Mouse (Mus musculus): ENCODE measurements around the gene Mlx. TPM values are rescaled to one million over a fixed set of nuclear protein-coding genes. Genes with fewer than 3 reads are reported as not detected.
A peak's percentile ranks its signal among the peaks of the same experiment; 100 is the strongest.

Gene Mlx
- total RNA-seq, 2 experiments from 2014 or later = 17.5 to 17.7 TPM

DNA sequence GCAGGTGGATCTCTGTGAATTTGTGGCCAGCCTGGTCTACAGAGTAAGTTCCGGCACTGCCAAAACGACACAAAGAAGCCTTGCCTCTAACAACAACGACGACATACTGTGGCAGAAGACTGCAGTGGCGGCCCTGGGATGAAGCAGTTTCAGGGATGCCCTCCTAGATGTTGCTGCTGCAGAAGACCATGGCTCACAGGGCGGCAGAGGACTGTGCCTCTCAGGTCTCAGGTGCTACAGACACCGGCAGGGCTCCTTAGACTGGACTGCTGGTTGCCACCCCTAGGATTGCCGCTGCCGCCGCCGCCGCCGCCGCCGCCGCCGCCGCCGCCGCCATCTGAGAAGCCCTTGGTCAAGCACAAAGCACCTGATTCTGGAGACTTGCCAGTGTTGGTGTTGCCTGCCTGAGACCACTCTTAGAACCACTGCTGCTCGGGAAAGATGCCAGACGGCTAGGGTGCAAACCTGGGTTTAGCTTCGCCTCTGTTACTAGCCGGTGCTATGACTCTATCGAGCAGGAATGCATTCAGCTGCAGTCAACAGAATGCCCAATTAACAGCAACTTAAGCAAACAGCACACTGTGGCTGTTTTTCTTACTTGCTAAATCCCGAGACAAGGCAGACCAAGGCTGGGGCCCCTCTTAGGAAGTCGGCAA, 53.2 kb downstream of the Mlx start:
- peak; percentile 63 for DNase-seq

DNA sequence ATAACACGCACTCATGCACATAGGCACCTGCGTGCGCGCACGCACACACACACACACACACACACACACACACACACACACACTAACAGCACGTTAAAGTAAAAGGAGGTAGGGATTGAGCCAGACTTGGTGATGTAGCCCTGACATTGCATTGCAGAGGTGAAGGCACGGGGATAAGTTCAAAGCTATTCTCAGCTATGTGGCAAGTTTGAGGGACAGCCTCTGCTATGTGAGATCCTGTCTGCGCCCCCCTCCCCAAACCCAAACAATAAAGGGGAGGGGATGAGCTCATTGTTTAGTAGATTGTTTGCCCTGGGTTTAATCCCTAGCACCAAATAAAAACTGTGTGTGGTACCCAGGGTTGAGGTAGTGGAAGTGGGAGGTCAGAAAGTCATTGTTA, 54.0 kb downstream of the Mlx start:
- DNase-seq = no peak

Small RNAs within 50 kb of the gene (microRNA-seq; reads per million reads assigned to microRNA genes)
- 0 reads per million in 2 experiments for gene Gm27626

Other genes with a start within 250 kb of the Mlx start
- 10 to 100 TPM; 45.4 to 52.4 TPM for gene Stat5b, start 236.6 kb upstream of the Mlx start, total RNA-seq (2021)
- 10 to 100 TPM; 15.7 to 17.4 TPM for gene Stat5a, start 227.9 kb upstream of the Mlx start, total RNA-seq (2021)
- 100 to 1,000 TPM; 111 to 115 TPM for gene Stat3, start 147.7 kb upstream of the Mlx start, total RNA-seq (2021)
- gene Cavin1, start 116.4 kb upstream of the Mlx start, total RNA-seq (2021) = 100 to 1,000 TPM; 479 to 498 TPM
- gene Atp6v0a1, start 77.8 kb upstream of the Mlx start, total RNA-seq (2021) = 100 to 1,000 TPM; 112 to 115 TPM
- gene Naglu, start 17.3 kb upstream of the Mlx start, total RNA-seq (2021) = 10 to 100 TPM in 1 of 2 experiments, 1 to 10 TPM in 1; 9.0 to 10.1 TPM
- gene Hsd17b1, start 8.9 kb upstream of the Mlx start, total RNA-seq (2021) = not detected
- 10 to 100 TPM; 15.4 to 16.2 TPM for gene Coasy, start 4.7 kb upstream of the Mlx start, total RNA-seq (2021)
- gene Psmc3ip, start 8.2 kb downstream of the Mlx start, total RNA-seq (2021) = 10 to 100 TPM; 11.7 to 13.6 TPM
- gene Retreg3, start 32.6 kb downstream of the Mlx start, total RNA-seq (2021) = 10 to 100 TPM; 32.1 to 32.3 TPM
- gene Tubg1, start 32.7 kb downstream of the Mlx start, total RNA-seq (2021) = 10 to 100 TPM; 53.5 to 53.7 TPM
- 1 to 10 TPM; 6.6 to 7.0 TPM for gene Tubg2, start 68.6 kb downstream of the Mlx start, total RNA-seq (2021)
- gene Cntnap1, start 83.2 kb downstream of the Mlx start, total RNA-seq (2021) = 1 to 10 TPM; 1.5 to 1.6 TPM
- gene Plekhh3, start 84.1 kb downstream of the Mlx start, total RNA-seq (2021) = 10 to 100 TPM; 23.1 to 27.3 TPM
- gene Ccr10, start 88.2 kb downstream of the Mlx start, total RNA-seq (2021) = not detected
- 10 to 100 TPM; 14.7 to 15.0 TPM for gene Ezh1, start 139.2 kb downstream of the Mlx start, total RNA-seq (2021)
- 100 to 1,000 TPM; 122 to 134 TPM for gene Ramp2, start 158.8 kb downstream of the Mlx start, total RNA-seq (2021)
- 10 to 100 TPM; 87.6 to 88.7 TPM for gene Vps25, start 166.4 kb downstream of the Mlx start, total RNA-seq (2021)
- gene Wnk4, start 173.3 kb downstream of the Mlx start, total RNA-seq (2021) = 1 to 10 TPM; 4.5 to 7.2 TPM
- under 1 TPM; 0.41 to 0.47 TPM for gene Cntd1, start 191.7 kb downstream of the Mlx start, total RNA-seq (2021)
- gene Coa3, start 191.8 kb downstream of the Mlx start, total RNA-seq (2021) = 10 to 100 TPM; 86.3 to 90.1 TPM
- gene Becn1, start 215.0 kb downstream of the Mlx start, total RNA-seq (2021) = 100 to 1,000 TPM; 103 to 106 TPM
- 100 to 1,000 TPM in 1 of 2 experiments, 10 to 100 TPM in 1; 88.7 to 103 TPM for gene Psme3, start 228.9 kb downstream of the Mlx start, total RNA-seq (2021)
- 1 to 10 TPM; 2.9 to 3.2 TPM for gene Aoc2, start 237.8 kb downstream of the Mlx start, total RNA-seq (2021)
- gene Aoc3, start 243.3 kb downstream of the Mlx start, total RNA-seq (2021) = 10 to 100 TPM; 29.5 to 31.3 TPM